Mouse (Mus musculus) ES-E14 (cell line): ENCODE measurements around the gene Gabbr2.

ENCODE experiments used
- CHD2 ChIP-seq: IDR thresholded peaks from 2 replicates; pipeline ENCODE4 v1.6.1; 2014; ENCODE audit warnings: mild to moderate bottlenecking, low read depth, low read length, inconsistent platforms
- MAFK ChIP-seq: IDR thresholded peaks from 2 replicates; pipeline ENCODE4 v1.6.1; 2014; ENCODE audit warnings: mild to moderate bottlenecking, low read depth, low read length, inconsistent platforms; ENCODE audit not compliant: insufficient read depth
- ZC3H11A ChIP-seq: IDR thresholded peaks from 2 replicates; pipeline ENCODE4 v1.6.1; 2012; ENCODE audit warnings: low read depth, mild to moderate bottlenecking, inconsistent platforms, low read length, borderline replicate concordance
- ZNF384 ChIP-seq: IDR thresholded peaks from 2 replicates; pipeline ENCODE4 v1.6.1; 2012; ENCODE audit warnings: low read depth, low read length, inconsistent platforms

- TF ChIP-seq MAFK, result no peak
- TF ChIP-seq ZNF384, result no peak
- no peak for TF ChIP-seq CHD2
- TF ChIP-seq ZC3H11A, result no peak
Measured at GRCm38 (mm10) chr4:46716361-46716760, 275.3 kb downstream of the Gabbr2 start.
